Mouse (Mus musculus) lung, postnatal 0 days (tissue): ENCODE measurements at regions not wholly inside any gene's neighbourhood (a gene's known extent, or its start where the extent isn't known, plus 50 kb on each side); places are given as distances from the start of the nearest gene placed in this dataset.

ENCODE experiments used
- ATAC-seq: fragments of 200-750 bp; cut with Nextera tagmentation; 2 replicates; pipeline ENCODE4 v1.8.0; 2017; ENCODE audit warnings: moderate library complexity
- DNase-seq: peaks from one replicate; pipeline ENCODE4 v3.0.0-alpha.2; 2016; ENCODE audit warnings: low spot score
- H3K27ac ChIP-seq: fragments of 300-500 bp; sonication (generic); 2 replicates; pipeline ENCODE4 v1.5.1; 2014; ENCODE audit warnings: antibody characterized with exemption, mild to moderate bottlenecking, low read length, mixed read lengths
- H3K27me3 ChIP-seq: fragments of 300-500 bp; sonication (generic); replicated peaks from 2 replicates; pipeline ENCODE4 v1.6.1; 2014; ENCODE audit warnings: low read length, mixed read lengths; ENCODE audit not compliant: insufficient read depth
- H3K36me3 ChIP-seq: fragments of 300-500 bp; sonication (generic); 2 replicates; pipeline ENCODE4 v1.6.1; 2014; ENCODE audit warnings: low read length, mixed read lengths; ENCODE audit not compliant: insufficient read depth
- H3K4me1 ChIP-seq: fragments of 300-500 bp; sonication (generic); 2 replicates; pipeline ENCODE4 v1.6.1; 2014; ENCODE audit warnings: antibody characterized with exemption, low read depth, low read length, mixed read lengths; ENCODE audit not compliant: insufficient read depth
- H3K4me2 ChIP-seq: fragments of 300-500 bp; sonication (generic); replicated peaks from 2 replicates; pipeline ENCODE4 v1.6.1; 2014; ENCODE audit warnings: low read depth, mild to moderate bottlenecking, low read length, moderate library complexity, mixed read lengths
- H3K4me3 ChIP-seq: fragments of 300-500 bp; sonication (generic); 2 replicates; pipeline ENCODE4 v1.5.1; 2014; ENCODE audit warnings: low read depth, low read length
- H3K9ac ChIP-seq: fragments of 300-500 bp; sonication (generic); replicated peaks from 2 replicates; pipeline ENCODE4 v1.6.1; 2014; ENCODE audit warnings: low read depth, mild to moderate bottlenecking
- H3K9me3 ChIP-seq: fragments of 300-500 bp; sonication (generic); 2 replicates; pipeline ENCODE4 v1.6.1; 2016; ENCODE audit warnings: low read length, mixed read lengths
- CTCF ChIP-seq: IDR thresholded peaks from 2 replicates; pipeline ENCODE4 v1.5.1; 2016; ENCODE audit warnings: antibody characterized with exemption, mild to moderate bottlenecking
- EP300 ChIP-seq: IDR thresholded peaks from 2 replicates; pipeline ENCODE4 v1.6.1; 2016; ENCODE audit warnings: antibody characterized with exemption, mild to moderate bottlenecking, control low read depth
- WGBS: fragments of 180-500 bp; shearing (Covaris S2); extraction: QIAGEN DNeasy Blood & Tissue Kit; methylation state at CpG from one replicate; pipeline ENCODE4 v1.1.7; 2014; 5-methylcytosine and 5-hydroxymethylcytosine counted together

DNA sequence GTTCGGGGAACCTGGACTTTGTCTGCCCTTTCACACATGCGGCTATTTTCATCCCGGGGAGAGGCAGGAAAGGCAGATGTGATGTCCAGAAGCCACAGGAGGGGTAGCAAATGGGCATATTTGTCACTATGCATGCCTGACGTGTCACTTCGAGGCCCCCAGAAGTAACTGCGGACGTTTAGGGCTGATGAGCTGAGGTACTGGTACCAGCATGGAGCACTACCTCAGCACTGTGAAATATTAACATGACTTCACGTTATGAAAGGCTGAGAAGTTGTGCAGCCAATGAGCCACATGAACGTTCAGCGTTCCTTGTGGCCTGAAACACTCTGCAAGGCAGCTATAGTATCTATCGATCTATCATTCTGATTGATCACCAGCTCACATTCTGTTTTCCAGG lies 255.1 kb downstream of the Zfp704 start:
- TF ChIP-seq CTCF (no peak), EP300 (no peak)
- H3K4me3 ChIP-seq: no peak overlapping the region
- no peaks in the 10 kb centered on the region for H3K36me3 ChIP-seq
- H3K27ac ChIP-seq: no peak overlapping the region
- DNase-seq (no peak), ATAC-seq (no peak)
- no peak overlapping the region for H3K4me2 ChIP-seq
- no peaks in the 10 kb centered on the region for H3K27me3 ChIP-seq
- WGBS: 68% methylated on average over 11 of the region's 11 CpGs
- H3K9me3 ChIP-seq: no peaks in the 10 kb centered on the region
- no peaks in the 10 kb centered on the region for H3K4me1 ChIP-seq
- H3K9ac ChIP-seq: no peak overlapping the region

DNA sequence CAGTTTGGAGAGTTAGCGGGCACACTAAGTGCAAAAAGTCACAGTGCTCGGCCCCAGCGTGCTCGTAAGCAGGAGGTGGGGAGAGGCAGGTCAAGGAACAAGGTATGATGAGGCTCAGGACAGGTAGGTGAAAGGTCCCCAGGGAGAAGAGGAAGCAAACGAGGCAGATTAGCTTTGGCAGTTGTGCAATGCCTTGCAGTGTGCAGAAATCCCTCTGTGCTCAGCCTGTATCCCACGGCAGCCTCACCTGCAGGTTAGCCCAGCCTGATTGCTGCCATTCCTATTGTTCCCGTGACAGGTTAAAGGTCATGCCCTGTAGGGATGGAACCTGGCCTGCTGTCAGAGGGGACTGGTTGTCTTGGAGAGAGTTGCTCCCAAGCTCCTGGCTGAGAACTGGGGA lies 257.6 kb downstream of the Zfp704 start:
- Histone ChIP-seq H3K27me3 (no peaks in the 10 kb centered on the region), H3K4me2 (no peak overlapping the region), H3K4me3 (no peak overlapping the region), H3K9ac (no peak overlapping the region), H3K36me3 (no peaks in the 10 kb centered on the region), H3K27ac (no peak overlapping the region), H3K4me1 (peaks cover 5% of the 10 kb centered on the region; the same call in 1 of the 2 replicates), H3K9me3 (no peaks in the 10 kb centered on the region)
- no peak for ATAC-seq
- TF ChIP-seq EP300 (no peak), CTCF (no peak)
- DNase-seq: no peak
- 68% methylated on average over 7 of the region's 7 CpGs for WGBS

DNA sequence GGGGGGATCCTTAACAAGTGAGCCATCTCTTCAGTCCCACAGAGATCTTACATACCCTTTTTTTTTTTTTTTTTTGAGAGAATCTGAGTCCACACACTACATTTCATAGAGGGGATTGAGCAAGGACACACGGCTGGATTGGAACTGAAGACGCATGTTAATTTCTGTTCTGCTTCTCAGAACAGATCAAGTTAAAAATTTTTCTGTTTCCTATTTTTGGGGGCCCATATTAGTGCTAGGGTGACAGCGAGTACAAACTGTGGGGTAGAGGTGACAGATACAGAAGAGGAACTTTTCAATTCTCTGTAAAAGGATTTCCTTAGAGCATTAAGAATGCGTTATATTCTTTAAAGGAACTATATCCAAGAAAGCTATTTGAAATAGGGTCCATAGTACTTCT lies 260.1 kb downstream of the Zfp704 start:
- WGBS: 86% methylated on average over 4 of the region's 4 CpGs
- no peak overlapping the region for H3K9ac ChIP-seq
- no peak for ATAC-seq

DNA sequence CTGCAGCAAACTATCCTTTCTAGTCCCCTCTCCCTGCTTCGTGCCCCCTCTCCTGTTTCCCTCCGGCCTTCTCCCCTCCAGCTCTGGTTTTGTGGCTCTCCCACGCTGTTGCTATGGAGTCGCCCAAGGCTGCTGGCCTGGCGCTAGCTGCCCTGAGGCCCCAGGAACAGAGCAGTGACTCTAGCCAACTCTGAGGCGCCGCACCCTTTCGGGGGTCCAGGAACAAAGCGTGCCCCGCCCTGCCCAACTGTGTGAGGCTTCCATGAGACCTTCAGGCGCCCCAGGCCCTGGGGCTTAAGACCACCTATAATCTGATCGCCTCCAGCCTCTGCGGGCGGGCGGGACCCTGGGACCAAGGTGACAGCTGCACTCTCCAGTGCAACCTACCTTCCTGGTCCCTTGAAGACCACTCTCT lies 262.4 kb downstream of the Zfp704 start:
- Histone ChIP-seq H3K27me3 (no peaks in the 10 kb centered on the region), H3K9me3 (no peaks in the 10 kb centered on the region), H3K4me2 (peak overlapping the region; percentile 87), H3K36me3 (no peaks in the 10 kb centered on the region), H3K4me3 (peak overlapping the region; percentile 49), H3K27ac (no peak overlapping the region), H3K9ac (peak overlapping the region; percentile 16; the same call in 1 of the 2 replicates), H3K4me1 (peaks cover 7% of the 10 kb centered on the region; the same call in 1 of the 2 replicates)
- DNase-seq (peak; percentile 52), ATAC-seq (peak; percentile 80)
- TF ChIP-seq EP300 (no peak), CTCF (no peak)
- 9% methylated on average over 15 of the region's 15 CpGs for WGBS

More for the DNA sequence above, 260.1 kb downstream of the Zfp704 start:
- TF ChIP-seq CTCF (no peak), EP300 (no peak)
- DNase-seq: no peak
- Histone ChIP-seq H3K4me1 (peaks cover 7% of the 10 kb centered on the region; the same call in 1 of the 2 replicates), H3K4me2 (no peak overlapping the region), H3K9me3 (no peaks in the 10 kb centered on the region), H3K4me3 (no peak overlapping the region), H3K27ac (no peak overlapping the region), H3K27me3 (no peaks in the 10 kb centered on the region), H3K36me3 (no peaks in the 10 kb centered on the region)

DNA sequence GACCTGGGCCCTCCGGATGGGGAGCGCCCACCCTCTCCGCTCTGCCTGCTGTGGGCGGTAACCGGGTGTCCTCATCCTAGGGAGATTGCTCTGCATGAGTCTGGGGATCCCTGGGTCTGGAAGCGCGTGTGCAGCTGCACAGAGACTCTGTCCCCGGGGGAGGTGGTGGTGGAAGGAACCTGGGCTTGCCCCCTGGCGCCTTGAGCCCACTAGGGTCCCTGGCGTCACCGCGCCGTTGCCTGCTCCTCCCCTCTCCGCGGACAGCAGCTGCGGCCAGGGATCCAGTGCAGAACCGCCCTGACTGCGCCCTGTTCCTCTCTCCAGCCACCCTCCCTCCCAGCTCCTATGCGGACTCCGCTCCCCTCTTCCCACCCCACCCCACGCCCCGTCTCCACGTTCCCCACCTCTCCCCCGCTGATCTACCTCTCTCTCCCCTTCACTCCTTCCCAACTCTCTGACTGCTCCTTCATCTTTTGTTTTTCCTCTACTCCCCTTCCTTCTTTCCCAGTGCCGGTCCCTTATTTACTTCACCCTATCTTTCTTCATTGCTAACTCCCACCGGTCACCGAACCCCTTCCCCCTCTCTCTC lies 262.9 kb downstream of the Zfp704 start:
- ATAC-seq (peak; percentile 68), DNase-seq (peak; percentile 44)
- Histone ChIP-seq H3K4me1 (peaks cover 7% of the 10 kb centered on the region; the same call in 1 of the 2 replicates), H3K9me3 (no peaks in the 10 kb centered on the region), H3K27ac (no peak overlapping the region), H3K9ac (peak overlapping the region; percentile 16; the same call in 1 of the 2 replicates), H3K27me3 (no peaks in the 10 kb centered on the region), H3K4me3 (peak overlapping the region; percentile 49), H3K4me2 (peak overlapping the region; percentile 87), H3K36me3 (no peaks in the 10 kb centered on the region)
- TF ChIP-seq EP300 (no peak), CTCF (no peak)
- WGBS: 3% methylated on average over 14 of the region's 27 CpGs

DNA sequence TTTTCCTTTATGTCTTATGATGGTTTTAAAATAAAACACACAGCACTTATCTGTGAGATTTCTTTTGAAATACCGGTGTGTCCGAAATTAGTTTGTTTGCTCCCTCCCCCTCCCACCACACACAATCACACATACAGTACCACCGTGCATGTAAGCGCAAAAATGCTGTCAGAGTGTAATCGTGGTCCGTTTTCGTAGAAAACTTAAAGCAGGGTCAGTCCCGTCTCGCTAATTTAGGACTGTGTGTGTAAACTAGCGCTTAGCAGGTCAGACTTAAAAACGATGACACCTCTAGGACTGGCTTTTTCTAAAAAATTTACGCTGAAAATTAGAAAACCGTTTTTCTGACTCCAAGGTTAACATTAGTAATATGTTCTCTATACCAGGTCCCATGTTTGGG lies 263.5 kb downstream of the Zfp704 start:
- TF ChIP-seq CTCF: no peak
- TF ChIP-seq EP300: no peak
- no peak overlapping the region for H3K27ac ChIP-seq
- H3K4me3 ChIP-seq: peak overlapping the region; percentile 49
- H3K36me3 ChIP-seq: no peaks in the 10 kb centered on the region
- peak overlapping the region; percentile 87 for H3K4me2 ChIP-seq
- H3K9ac ChIP-seq: 0 out of 2 replicates have a peak overlapping the region, but pooled peaks have one; percentile 16
- peaks cover 7% of the 10 kb centered on the region; the same call in 1 of the 2 replicates for H3K4me1 ChIP-seq
- WGBS: 18% methylated on average over 13 of the region's 13 CpGs
- DNase-seq: no peak
- no peaks in the 10 kb centered on the region for H3K9me3 ChIP-seq
- ATAC-seq: no peak
- no peaks in the 10 kb centered on the region for H3K27me3 ChIP-seq
